In genomic region chr1:34822003-34822402, GRCm38 (mm10) we compare ENCODE assay signal across 28 mouse cellular contexts.
"Had no signal": no experiment of that assay in that cellular context is flagged by ENCODE, and none has a peak within 500 bp of the region (broad histone marks: within the 10 kb centered on the region; RNA-seq: fewer than 3 reads in every experiment).

No protein-coding gene starts in this region.

- H3K4me3 ChIP-seq: embryonic facial prominence, embryonic 10.5 days; embryonic facial prominence, embryonic 12.5 days; embryonic facial prominence, embryonic 13.5 days; embryonic facial prominence, embryonic 15.5 days; erythroblast, embryonic 14.5 days; forebrain, embryonic 10.5 days; forebrain, embryonic 12.5 days; forebrain, embryonic 13.5 days; forebrain, embryonic 15.5 days; gastrocnemius, adult 2 months; heart, adult 2 months had no signal

- DNase-seq: cerebellum, adult 8-10 months; cerebellum, adult 9-10 months; cerebellum, adult 9-11 months; cerebellum, postnatal 10 days; cerebellum, postnatal 14 days; cerebellum, postnatal 25 days; cerebellum, postnatal 36 days; embryo, embryonic 11 days; forebrain, postnatal 0 days; gastrocnemius, adult 2 months; gastrocnemius, postnatal 10 days; gastrocnemius, postnatal 14 days; gastrocnemius, postnatal 25 days; gastrocnemius, postnatal 36 days; heart, adult 11 months; heart, adult 18-20 months; heart, adult 2 months had no signal

- H3K9ac ChIP-seq: embryonic facial prominence, embryonic 12.5 days; embryonic facial prominence, embryonic 13.5 days; embryonic facial prominence, embryonic 15.5 days; forebrain, embryonic 12.5 days; forebrain, embryonic 13.5 days; forebrain, embryonic 15.5 days; forebrain, postnatal 0 days had no signal

- H3K9me3 ChIP-seq: embryonic facial prominence, embryonic 10.5 days; embryonic facial prominence, embryonic 12.5 days; embryonic facial prominence, embryonic 13.5 days; embryonic facial prominence, embryonic 15.5 days; forebrain, embryonic 10.5 days; forebrain, embryonic 12.5 days; forebrain, embryonic 13.5 days; forebrain, embryonic 15.5 days had no signal

- H3K4me2 ChIP-seq: embryonic facial prominence, embryonic 12.5 days; embryonic facial prominence, embryonic 13.5 days; embryonic facial prominence, embryonic 15.5 days; forebrain, embryonic 12.5 days; forebrain, embryonic 13.5 days; forebrain, embryonic 15.5 days had no signal

- H3K27me3 ChIP-seq: embryonic facial prominence, embryonic 12.5 days; embryonic facial prominence, embryonic 13.5 days; embryonic facial prominence, embryonic 15.5 days; forebrain, embryonic 12.5 days; forebrain, embryonic 13.5 days; forebrain, embryonic 15.5 days had no signal

- H3K4me1 ChIP-seq: embryonic facial prominence, embryonic 10.5 days; embryonic facial prominence, embryonic 13.5 days; forebrain, embryonic 10.5 days; forebrain, embryonic 12.5 days; forebrain, embryonic 13.5 days had no signal

- H3K27ac ChIP-seq: embryonic facial prominence, embryonic 10.5 days; embryonic facial prominence, embryonic 12.5 days; embryonic facial prominence, embryonic 13.5 days; embryonic facial prominence, embryonic 15.5 days; forebrain, embryonic 10.5 days; forebrain, embryonic 12.5 days; forebrain, embryonic 13.5 days; forebrain, embryonic 15.5 days; gastrocnemius, adult 2 months; heart, adult 2 months had no signal

- ATAC-seq: forebrain, embryonic 13.5 days; forebrain, embryonic 14.5 days; forebrain, embryonic 15.5 days; forebrain, embryonic 16.5 days; forebrain, postnatal 0 days had no signal
